Mouse (Mus musculus): ENCODE measurements at regions not wholly inside any gene's neighbourhood (a gene's known extent, or its start where the extent isn't known, plus 50 kb on each side); places are given as distances from the start of the nearest gene placed in this dataset.
"Not testable (repeated sequence)": the region's sequence is repeated elsewhere in the genome, so short reads cannot be mapped to it uniquely, and the experiment has no call there.

DNA sequence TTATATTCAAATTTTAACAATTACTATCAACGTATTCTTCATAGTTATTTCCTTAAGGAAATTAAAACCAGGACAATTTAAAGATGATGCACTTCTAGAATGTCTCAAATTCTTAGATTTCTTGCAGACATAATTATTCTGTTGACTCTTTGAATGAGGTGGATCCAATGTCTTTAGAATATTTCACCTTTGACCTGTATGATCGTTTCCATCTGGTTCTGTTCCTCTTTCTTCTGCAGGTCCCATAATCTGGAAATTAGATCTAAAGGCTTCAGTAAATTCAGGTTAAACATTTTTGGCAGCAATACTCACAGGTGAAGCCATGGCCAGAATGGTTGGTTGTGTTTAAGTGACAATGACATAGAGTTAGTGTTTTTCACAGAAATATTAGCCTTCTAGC is 982.4 kb downstream of the Car8 start:
- H3K36me3 ChIP-seq (ENCODE audit: control insufficient read depth, insufficient read depth, low read length): no peaks in the 10 kb centered on the region
- H3K27me3 ChIP-seq (ENCODE audit: control insufficient read depth, insufficient read depth, low read length): no peaks in the 10 kb centered on the region
- H3K27ac ChIP-seq (ENCODE audit: low read length): no peak overlapping the region
- no peaks in the 10 kb centered on the region for H3K9me3 ChIP-seq (replicated peaks; ENCODE audit: control insufficient read depth, low read length)
- no peak overlapping the region for H3K4me3 ChIP-seq (replicated peaks; ENCODE audit: low read length)
- H3K4me2 ChIP-seq (ENCODE audit: low read depth, low read length): no peak overlapping the region
- H3K9ac ChIP-seq (ENCODE audit: low read length): no peak overlapping the region
- WGBS: 68% methylated on average over 2 of the region's 2 CpGs
- ATAC-seq (ENCODE audit: insufficient read depth, low FRiP score): no peak
- H3K4me1 ChIP-seq (ENCODE audit: control insufficient read depth, insufficient read depth, low read length): no peaks in the 10 kb centered on the region

DNA sequence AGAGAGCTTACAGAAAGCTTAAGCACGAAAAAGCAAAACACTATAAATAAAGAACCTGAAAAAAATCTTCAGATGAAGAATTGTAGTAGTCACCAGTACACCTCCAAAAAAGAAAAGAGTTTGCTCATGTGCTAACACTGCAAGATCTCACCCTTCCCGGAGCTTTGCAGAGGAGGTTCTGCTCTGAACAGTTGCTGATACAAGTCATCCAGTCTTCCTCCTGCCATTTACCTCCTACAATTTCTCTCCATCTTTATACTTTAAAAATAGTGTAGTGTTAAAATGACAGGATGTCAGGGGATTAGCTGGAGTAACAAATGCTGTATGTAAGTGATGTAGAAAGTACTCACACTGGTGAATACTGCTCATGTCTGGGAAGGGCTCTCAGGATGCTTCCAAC is 985.2 kb downstream of the Car8 start:
- no peak overlapping the region for H3K9ac ChIP-seq (ENCODE audit: low read length)
- WGBS: 53% methylated on average over 2 of the region's 2 CpGs
- H3K36me3 ChIP-seq (ENCODE audit: control insufficient read depth, insufficient read depth, low read length): no peaks in the 10 kb centered on the region
- H3K4me1 ChIP-seq (ENCODE audit: control insufficient read depth, insufficient read depth, low read length): no peaks in the 10 kb centered on the region
- no peaks in the 10 kb centered on the region for H3K27me3 ChIP-seq (ENCODE audit: control insufficient read depth, insufficient read depth, low read length)
- ATAC-seq (ENCODE audit: insufficient read depth, low FRiP score): no peak
- no peak overlapping the region for H3K4me2 ChIP-seq (ENCODE audit: low read depth, low read length)
- H3K9me3 ChIP-seq (replicated peaks; ENCODE audit: control insufficient read depth, low read length): no peaks in the 10 kb centered on the region
- no peak overlapping the region for H3K4me3 ChIP-seq (replicated peaks; ENCODE audit: low read length)
- H3K27ac ChIP-seq (ENCODE audit: low read length): no peak overlapping the region

DNA sequence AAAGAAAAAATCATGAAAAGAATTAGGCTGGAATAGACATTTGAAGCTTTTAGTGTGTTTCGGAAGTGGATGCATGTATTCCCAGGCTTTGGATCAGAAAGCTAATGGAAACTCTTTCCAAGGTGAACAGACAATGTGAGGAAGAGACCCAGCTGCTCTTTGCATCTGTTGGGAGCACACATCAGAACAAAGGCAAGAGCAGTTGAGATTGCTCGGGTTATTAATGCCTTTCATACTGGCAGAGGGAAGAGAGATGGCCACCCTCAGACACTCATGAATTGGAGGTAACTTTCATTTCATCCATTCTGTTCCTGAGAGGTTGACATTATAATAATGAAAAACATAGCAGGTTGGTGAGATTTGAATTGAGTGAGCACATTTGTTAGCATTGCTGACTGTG is 987.2 kb downstream of the Car8 start:
- no peak overlapping the region for H3K27ac ChIP-seq (ENCODE audit: low read length)
- no peaks in the 10 kb centered on the region for H3K4me1 ChIP-seq (ENCODE audit: control insufficient read depth, insufficient read depth, low read length)
- WGBS: 76% methylated on average over 2 of the region's 2 CpGs
- no peak overlapping the region for H3K4me2 ChIP-seq (ENCODE audit: low read depth, low read length)
- no peaks in the 10 kb centered on the region for H3K9me3 ChIP-seq (replicated peaks; ENCODE audit: control insufficient read depth, low read length)
- no peak for ATAC-seq (ENCODE audit: insufficient read depth, low FRiP score)
- no peaks in the 10 kb centered on the region for H3K36me3 ChIP-seq (ENCODE audit: control insufficient read depth, insufficient read depth, low read length)
- H3K4me3 ChIP-seq (replicated peaks; ENCODE audit: low read length): no peak overlapping the region
- H3K27me3 ChIP-seq (ENCODE audit: control insufficient read depth, insufficient read depth, low read length): no peaks in the 10 kb centered on the region
- no peak overlapping the region for H3K9ac ChIP-seq (ENCODE audit: low read length)

DNA sequence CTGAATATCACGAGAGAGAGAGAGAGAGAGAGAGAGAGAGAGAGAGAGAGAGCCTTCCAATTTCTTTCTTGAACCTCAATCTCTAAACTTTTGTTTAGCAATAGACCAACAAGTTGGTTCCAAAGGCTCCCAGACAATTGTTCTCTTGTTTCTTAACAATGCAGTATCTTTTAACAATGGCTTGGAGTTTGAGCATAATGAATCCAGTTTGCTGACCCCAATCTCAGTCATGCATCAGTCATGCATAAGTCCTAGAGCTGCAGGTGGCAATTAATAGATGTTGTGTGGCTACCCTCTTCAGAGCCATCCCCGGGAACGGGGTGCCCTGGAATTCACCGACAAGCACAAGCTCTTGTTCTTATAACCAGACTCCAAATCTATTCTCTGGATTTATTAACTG is 991.0 kb downstream of the Car8 start:
- ATAC-seq (ENCODE audit: insufficient read depth, low FRiP score): no peak
- no peaks in the 10 kb centered on the region for H3K27me3 ChIP-seq (ENCODE audit: control insufficient read depth, insufficient read depth, low read length)

DNA sequence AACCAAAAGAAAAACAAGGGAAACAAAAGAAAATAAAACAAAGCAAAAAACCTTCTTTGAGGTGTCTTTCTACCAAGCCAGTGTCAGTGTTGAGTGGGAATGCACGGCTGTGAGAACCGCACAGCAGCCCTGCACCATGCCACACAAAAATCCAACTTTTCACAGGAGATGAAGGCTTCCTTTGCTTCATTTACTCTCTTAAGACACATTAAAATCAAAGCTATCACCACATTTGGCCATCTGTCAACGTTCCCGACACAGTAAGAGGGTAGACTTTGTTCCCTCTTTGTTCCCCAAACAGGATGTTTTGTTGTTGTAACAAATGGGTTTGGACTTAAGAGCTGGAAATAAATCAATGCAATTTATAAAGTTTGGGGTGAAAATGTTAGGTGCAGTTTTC is 991.6 kb downstream of the Car8 start:
- Histone ChIP-seq H3K9me3 (replicated peaks; ENCODE audit: control insufficient read depth, low read length) (no peaks in the 10 kb centered on the region), H3K9ac (ENCODE audit: low read length) (no peak overlapping the region), H3K36me3 (ENCODE audit: control insufficient read depth, insufficient read depth, low read length) (no peaks in the 10 kb centered on the region), H3K4me1 (ENCODE audit: control insufficient read depth, insufficient read depth, low read length) (no peaks in the 10 kb centered on the region), H3K27me3 (ENCODE audit: control insufficient read depth, insufficient read depth, low read length) (no peaks in the 10 kb centered on the region), H3K27ac (ENCODE audit: low read length) (no peak overlapping the region), H3K4me2 (ENCODE audit: low read depth, low read length) (no peak overlapping the region), H3K4me3 (replicated peaks; ENCODE audit: low read length) (no peak overlapping the region)
- WGBS: 65% methylated on average over 4 of the region's 4 CpGs
- no peak for ATAC-seq (ENCODE audit: insufficient read depth, low FRiP score)

More for the DNA sequence above, 991.0 kb downstream of the Car8 start:
- H3K4me1 ChIP-seq (ENCODE audit: control insufficient read depth, insufficient read depth, low read length): no peaks in the 10 kb centered on the region
- H3K9ac ChIP-seq (ENCODE audit: low read length): no peak overlapping the region
- H3K4me2 ChIP-seq (ENCODE audit: low read depth, low read length): no peak overlapping the region
- 89% methylated on average over 4 of the region's 4 CpGs for WGBS
- no peak overlapping the region for H3K27ac ChIP-seq (ENCODE audit: low read length)
- no peaks in the 10 kb centered on the region for H3K9me3 ChIP-seq (replicated peaks; ENCODE audit: control insufficient read depth, low read length)
- H3K4me3 ChIP-seq (replicated peaks; ENCODE audit: low read length): no peak overlapping the region
- no peaks in the 10 kb centered on the region for H3K36me3 ChIP-seq (ENCODE audit: control insufficient read depth, insufficient read depth, low read length)

DNA sequence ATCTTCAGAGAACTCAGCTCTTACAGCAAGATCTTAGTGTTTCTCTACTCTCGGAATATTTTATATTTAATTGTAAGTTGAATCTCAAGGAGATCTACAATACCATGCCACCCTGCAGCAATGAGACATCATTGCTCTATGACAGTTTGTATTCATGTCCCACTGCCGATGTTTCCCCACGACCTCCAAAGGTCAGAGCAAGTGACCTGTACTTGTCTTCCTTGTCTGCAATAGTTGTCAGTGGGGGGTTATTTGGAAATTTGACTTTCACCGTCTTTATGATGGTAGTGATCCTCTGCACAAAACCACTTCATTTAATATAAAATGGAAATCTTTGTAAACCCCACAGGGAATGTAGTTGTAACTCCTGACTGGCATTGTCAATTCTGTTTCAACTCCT is 992.0 kb downstream of the Car8 start:
- no peak overlapping the region for H3K4me3 ChIP-seq (replicated peaks; ENCODE audit: low read length)
- no peak overlapping the region for H3K4me2 ChIP-seq (ENCODE audit: low read depth, low read length)
- no peaks in the 10 kb centered on the region for H3K4me1 ChIP-seq (ENCODE audit: control insufficient read depth, insufficient read depth, low read length)
- H3K27me3 ChIP-seq (ENCODE audit: control insufficient read depth, insufficient read depth, low read length): no peaks in the 10 kb centered on the region
- H3K36me3 ChIP-seq (ENCODE audit: control insufficient read depth, insufficient read depth, low read length): no peaks in the 10 kb centered on the region
- no peak overlapping the region for H3K9ac ChIP-seq (ENCODE audit: low read length)
- H3K9me3 ChIP-seq (replicated peaks; ENCODE audit: control insufficient read depth, low read length): no peaks in the 10 kb centered on the region
- ATAC-seq (ENCODE audit: insufficient read depth, low FRiP score): no peak
- 86% methylated on average over 4 of the region's 4 CpGs for WGBS
- no peak overlapping the region for H3K27ac ChIP-seq (ENCODE audit: low read length)

DNA sequence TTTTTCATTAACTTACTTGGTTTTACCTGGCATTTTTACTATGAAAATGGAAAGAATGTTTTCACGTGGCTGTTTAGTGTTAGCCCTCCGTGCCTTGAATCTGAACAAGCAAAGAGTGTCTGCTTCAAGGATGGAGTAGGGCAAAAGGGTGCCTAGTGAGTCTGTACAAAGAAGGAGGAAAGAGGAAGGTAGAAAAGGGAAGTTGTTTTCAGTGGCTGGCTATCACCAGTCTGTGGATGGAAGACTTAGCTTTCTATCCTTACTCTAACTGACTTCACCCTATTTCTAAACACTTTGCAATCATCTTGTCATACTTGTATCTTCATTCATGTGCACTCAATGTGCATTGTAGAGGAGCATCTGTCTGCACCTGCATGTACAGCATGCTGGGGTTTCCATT is 993.2 kb downstream of the Car8 start:
- H3K9me3 ChIP-seq (replicated peaks; ENCODE audit: control insufficient read depth, low read length): no peaks in the 10 kb centered on the region
- no peak overlapping the region for H3K4me3 ChIP-seq (replicated peaks; ENCODE audit: low read length)
- no peak overlapping the region for H3K9ac ChIP-seq (ENCODE audit: low read length)
- H3K27me3 ChIP-seq (ENCODE audit: control insufficient read depth, insufficient read depth, low read length): no peaks in the 10 kb centered on the region
- no peak overlapping the region for H3K27ac ChIP-seq (ENCODE audit: low read length)
- no peak overlapping the region for H3K4me2 ChIP-seq (ENCODE audit: low read depth, low read length)
- H3K36me3 ChIP-seq (ENCODE audit: control insufficient read depth, insufficient read depth, low read length): no peaks in the 10 kb centered on the region
- H3K4me1 ChIP-seq (ENCODE audit: control insufficient read depth, insufficient read depth, low read length): no peaks in the 10 kb centered on the region
- ATAC-seq (ENCODE audit: insufficient read depth, low FRiP score): no peak
- WGBS: 88% methylated on average over 2 of the region's 2 CpGs

DNA sequence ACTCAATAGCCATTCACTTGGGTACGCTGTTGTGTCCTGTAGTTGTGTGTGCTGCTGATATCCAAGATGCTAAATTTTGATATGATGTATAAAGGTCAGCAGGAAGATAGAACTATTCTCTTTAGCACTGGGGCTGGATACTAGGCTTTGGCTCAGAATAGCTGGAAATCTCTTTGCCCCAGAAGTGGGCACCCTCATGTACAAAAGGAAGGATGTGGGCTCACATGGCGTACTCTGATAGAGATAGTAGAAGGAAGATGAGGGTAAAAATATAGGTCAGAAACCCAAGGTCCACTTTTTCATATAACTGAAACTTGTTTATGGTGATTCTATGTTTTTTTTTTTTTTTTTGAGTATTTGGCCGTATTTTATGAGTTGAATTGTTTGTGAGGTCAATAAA is 1001.0 kb downstream of the Car8 start:
- Histone ChIP-seq H3K9me3 (replicated peaks; ENCODE audit: control insufficient read depth, low read length) (0 out of 2 replicates have a peak, but pooled peaks cover 2% of the 10 kb centered on the region), H3K36me3 (ENCODE audit: control insufficient read depth, insufficient read depth, low read length) (no peaks in the 10 kb centered on the region), H3K4me2 (ENCODE audit: low read depth, low read length) (no peak overlapping the region), H3K4me1 (ENCODE audit: control insufficient read depth, insufficient read depth, low read length) (no peaks in the 10 kb centered on the region), H3K4me3 (replicated peaks; ENCODE audit: low read length) (no peak overlapping the region), H3K27ac (ENCODE audit: low read length) (no peak overlapping the region), H3K27me3 (ENCODE audit: control insufficient read depth, insufficient read depth, low read length) (no peaks in the 10 kb centered on the region), H3K9ac (ENCODE audit: low read length) (no peak overlapping the region)
- 86% methylated on average over 3 of the region's 3 CpGs for WGBS
- no peak for ATAC-seq (ENCODE audit: insufficient read depth, low FRiP score)

DNA sequence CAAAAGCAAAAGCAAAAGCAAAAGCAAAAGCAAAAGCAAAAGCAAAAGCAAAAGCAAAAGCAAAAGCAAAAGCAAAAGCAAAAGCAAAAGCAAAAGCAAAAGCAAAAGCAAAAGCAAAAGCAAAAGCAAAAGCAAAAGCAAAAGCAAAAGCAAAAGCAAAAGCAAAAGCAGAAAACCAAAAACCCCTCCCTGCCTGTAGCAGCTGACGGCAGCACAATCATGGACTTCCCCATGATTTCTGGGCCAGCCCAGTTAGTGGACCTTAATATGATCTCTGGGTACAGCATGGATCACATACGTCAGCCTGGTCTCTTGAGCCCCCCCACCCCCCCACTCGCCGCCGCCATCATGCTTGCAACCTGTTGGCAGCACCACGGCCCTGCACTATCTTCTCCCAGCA is 1004.3 kb downstream of the Car8 start:
- not testable (repeated sequence) for H3K9ac ChIP-seq (ENCODE audit: low read length); H3K4me2 ChIP-seq (ENCODE audit: low read depth, low read length); ATAC-seq (ENCODE audit: insufficient read depth, low FRiP score); H3K27me3 ChIP-seq (ENCODE audit: control insufficient read depth, insufficient read depth, low read length); H3K27ac ChIP-seq (ENCODE audit: low read length); H3K9me3 ChIP-seq (replicated peaks; ENCODE audit: control insufficient read depth, low read length); H3K4me3 ChIP-seq (replicated peaks; ENCODE audit: low read length); H3K36me3 ChIP-seq (ENCODE audit: control insufficient read depth, insufficient read depth, low read length); H3K4me1 ChIP-seq (ENCODE audit: control insufficient read depth, insufficient read depth, low read length)
- WGBS: 95% methylated on average over 6 of the region's 6 CpGs

DNA sequence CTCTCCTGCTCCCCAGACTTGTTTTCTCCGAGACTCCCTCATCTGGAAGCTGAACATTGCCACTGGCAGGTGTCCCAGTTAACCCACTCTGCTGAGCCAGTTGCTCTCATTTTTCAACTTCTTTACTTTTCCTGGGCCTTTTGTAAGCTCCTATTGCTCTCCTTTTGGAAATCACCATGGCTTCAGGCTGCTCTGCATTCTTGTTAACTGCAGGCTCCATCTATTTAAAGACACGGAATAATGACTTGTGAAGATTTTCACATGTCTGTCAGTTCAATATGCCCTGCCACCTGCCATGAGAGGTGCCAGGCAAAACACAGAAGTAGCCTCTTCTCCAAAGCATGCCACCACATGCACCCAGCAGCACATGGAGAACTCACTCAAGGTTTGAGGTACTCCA is 1009.9 kb downstream of the Car8 start:
- ATAC-seq (ENCODE audit: insufficient read depth, low FRiP score): no peak
- no peak overlapping the region for H3K4me2 ChIP-seq (ENCODE audit: low read depth, low read length)
- H3K4me1 ChIP-seq (ENCODE audit: control insufficient read depth, insufficient read depth, low read length): no peaks in the 10 kb centered on the region
- H3K27ac ChIP-seq (ENCODE audit: low read length): no peak overlapping the region
- no peak overlapping the region for H3K9ac ChIP-seq (ENCODE audit: low read length)
- no peaks in the 10 kb centered on the region for H3K36me3 ChIP-seq (ENCODE audit: control insufficient read depth, insufficient read depth, low read length)
- 0 out of 2 replicates have a peak, but pooled peaks cover under 1% of the 10 kb centered on the region for H3K9me3 ChIP-seq (replicated peaks; ENCODE audit: control insufficient read depth, low read length)
- 63% methylated on average over 2 of the region's 2 CpGs for WGBS
- no peaks in the 10 kb centered on the region for H3K27me3 ChIP-seq (ENCODE audit: control insufficient read depth, insufficient read depth, low read length)
- no peak overlapping the region for H3K4me3 ChIP-seq (replicated peaks; ENCODE audit: low read length)

All from stomach, embryonic 16.5 days (tissue).